Mouse (Mus musculus) lung, embryonic 15.5 days (tissue): ENCODE data around the gene Pabpc1l. TPM values are rescaled to one million over a fixed set of nuclear protein-coding genes. Genes with fewer than 3 reads are reported as not detected.

Experiments used
- ATAC-seq: fragments of 200-750 bp; cut with Nextera tagmentation; 2 replicates; pipeline ENCODE4 v1.8.0; 2017; ENCODE audit warnings: moderate number of reproducible peaks, borderline replicate concordance; ENCODE audit not compliant: low FRiP score, low TSS enrichment; ENCODE audit errors: extremely low read depth
- H3K27ac ChIP-seq: fragments of 300-500 bp; sonication (generic); 2 replicates; pipeline ENCODE4 v1.5.1; 2015; ENCODE audit warnings: moderate library complexity, mild to moderate bottlenecking, inconsistent platforms
- H3K27me3 ChIP-seq: fragments of 300-500 bp; sonication (generic); 2 replicates; pipeline ENCODE4 v1.6.1; 2015; ENCODE audit warnings: inconsistent platforms
- H3K36me3 ChIP-seq: fragments of 300-500 bp; sonication (generic); 2 replicates; pipeline ENCODE4 v1.6.1; 2015; ENCODE audit warnings: inconsistent platforms
- H3K4me1 ChIP-seq: fragments of 300-500 bp; sonication (generic); 2 replicates; pipeline ENCODE4 v1.6.1; 2015; ENCODE audit warnings: inconsistent platforms
- H3K4me2 ChIP-seq: fragments of 300-500 bp; sonication (generic); 2 replicates; pipeline ENCODE4 v1.6.1; 2015; ENCODE audit warnings: inconsistent platforms, mild to moderate bottlenecking, moderate library complexity
- H3K4me3 ChIP-seq: fragments of 300-500 bp; sonication (generic); 2 replicates; pipeline ENCODE4 v1.5.1; 2015; ENCODE audit warnings: mild to moderate bottlenecking, inconsistent platforms
- H3K9ac ChIP-seq: fragments of 300-500 bp; sonication (generic); 2 replicates; pipeline ENCODE4 v1.6.1; 2015; ENCODE audit warnings: inconsistent platforms
- H3K9me3 ChIP-seq: fragments of 300-500 bp; sonication (generic); 2 replicates; pipeline ENCODE4 v1.6.1; 2016; ENCODE audit warnings: inconsistent platforms
- WGBS: fragments of 180-500 bp; shearing (Covaris S2); methylation state at CpG from one replicate; pipeline ENCODE4 v1.1.7; 2015; 5-methylcytosine and 5-hydroxymethylcytosine counted together
- polyA plus RNA-seq: library from polyadenylated mRNA; unstranded; fragments of >200 nt; fragmentation: Nextera tagmentation; extraction: Ambion mirVana; gene quantifications from 2 replicates; pipeline ENCODE4 v1.2.1, GENCODE M21; 2015

Pabpc1l gene
- polyA plus RNA-seq, 1 experiment from 2014 or later, result 1.2 TPM

- no peaks in the 10 kb centered on the region for H3K27me3 ChIP-seq
- no peak overlapping the region for H3K27ac ChIP-seq
- no peak overlapping the region for H3K9ac ChIP-seq
- no peak overlapping the region for H3K4me2 ChIP-seq
- H3K4me3 ChIP-seq, result no peak overlapping the region
- 90% methylated on average over 4 of the region's 4 CpGs for WGBS
- H3K4me1 ChIP-seq, result no peaks in the 10 kb centered on the region
- H3K9me3 ChIP-seq, result no peaks in the 10 kb centered on the region
- peaks cover 46% of the 10 kb centered on the region for H3K36me3 ChIP-seq
- ATAC-seq, result no peak
Measured at GRCm38 (mm10) chr2:164089508-164089907, 64.3 kb downstream of the Pabpc1l start.

GRCm38 (mm10) chr2:164094152-164094551 lies 68.9 kb downstream of the Pabpc1l start:
- no peak overlapping the region for H3K9ac ChIP-seq
- peaks cover 35% of the 10 kb centered on the region for H3K36me3 ChIP-seq
- ATAC-seq, result no peak
- no peak overlapping the region for H3K27ac ChIP-seq
- H3K9me3 ChIP-seq, result no peaks in the 10 kb centered on the region
- H3K4me3 ChIP-seq, result no peak overlapping the region
- H3K4me2 ChIP-seq, result no peak overlapping the region
- no peaks in the 10 kb centered on the region for H3K27me3 ChIP-seq
- 66% methylated on average over 7 of the region's 7 CpGs for WGBS
- no peaks in the 10 kb centered on the region for H3K4me1 ChIP-seq

GRCm38 (mm10) chr2:164098603-164099250 lies 73.5 kb downstream of the Pabpc1l start:
- no peak overlapping the region for H3K4me2 ChIP-seq
- WGBS, result 90% methylated on average over 11 of the region's 11 CpGs
- no peak overlapping the region for H3K9ac ChIP-seq
- no peaks in the 10 kb centered on the region for H3K27me3 ChIP-seq
- H3K27ac ChIP-seq, result no peak overlapping the region
- H3K4me1 ChIP-seq, result no peaks in the 10 kb centered on the region
- H3K4me3 ChIP-seq, result no peak overlapping the region
- ATAC-seq, result no peak
- no peaks in the 10 kb centered on the region for H3K9me3 ChIP-seq
- peaks cover 55% of the 10 kb centered on the region for H3K36me3 ChIP-seq

Other genes starting within 250 kb of the Pabpc1l start
- 1.8 and 1.9 TPM in 2 replicates for gene Ccn5, start 204.6 kb upstream of the Pabpc1l start, polyA plus RNA-seq
- gene Kcnk15, start 171.8 kb upstream of the Pabpc1l start, polyA plus RNA-seq, result not detected in 2 replicates
- 0.11 and 0.19 TPM in 2 replicates for gene Rims4, start 106.8 kb upstream of the Pabpc1l start, polyA plus RNA-seq
- gene Ywhab, start 30.5 kb upstream of the Pabpc1l start, polyA plus RNA-seq, result 329 and 333 TPM in 2 replicates
- gene Stk4, start 44.9 kb downstream of the Pabpc1l start, polyA plus RNA-seq, result 20.3 and 23.2 TPM in 2 replicates
- 52.3 and 53.0 TPM in 2 replicates for gene Tomm34, start 45.7 kb downstream of the Pabpc1l start, polyA plus RNA-seq
- gene Kcns1, start 145.7 kb downstream of the Pabpc1l start, polyA plus RNA-seq, result not detected in 2 replicates
- not detected in 2 replicates for gene Wfdc5, start 157.3 kb downstream of the Pabpc1l start, polyA plus RNA-seq
- not detected in 2 replicates for gene Wfdc12, start 165.2 kb downstream of the Pabpc1l start, polyA plus RNA-seq
- gene Wfdc15a, start 174.7 kb downstream of the Pabpc1l start, polyA plus RNA-seq, result not detected in 2 replicates
- 0.45 TPM in 1 of 2 replicates, not detected in the other for gene Wfdc15b, start 196.2 kb downstream of the Pabpc1l start, polyA plus RNA-seq
- not detected in 2 replicates for gene Svs2, start 213.0 kb downstream of the Pabpc1l start, polyA plus RNA-seq
- not detected in 2 replicates for gene Svs3b, start 231.2 kb downstream of the Pabpc1l start, polyA plus RNA-seq